ENCODE assay signal across 20 mouse cellular contexts in genomic region chr8:120007178-120007577, GRCm38 (mm10). TPM values are rescaled to one million over a fixed set of nuclear protein-coding genes. Genes with fewer than 3 reads are reported as not detected.
A peak's percentile ranks its signal among the peaks of the same experiment; 100 is the strongest.
DNase-seq lines count a peak whose midpoint lies in the region; ATAC-seq lines count a peak whose summit lies in the region.
"Had no signal": no experiment of that assay in that cellular context is flagged by ENCODE, and none has a peak within 500 bp of the region (broad histone marks: within the 10 kb centered on the region; RNA-seq: fewer than 3 reads in every experiment).

No protein-coding gene starts in this region.

- H3K4me1 ChIP-seq in heart, embryonic 11.5 days (ENCODE audit: control insufficient read depth, insufficient read depth, low read length): peaks cover 16% of the 10 kb centered on the region; the same call in 1 of the 2 replicates
- H3K4me1 ChIP-seq in limb, embryonic 10.5 days: peaks cover 61% of the 10 kb centered on the region
- H3K4me1 ChIP-seq: forebrain, embryonic 15.5 days had no signal

- H3K27me3 ChIP-seq in heart, embryonic 11.5 days (ENCODE audit: control insufficient read depth, insufficient read depth, low read length): peaks cover 9% of the 10 kb centered on the region; the same call in 1 of the 2 replicates
- peaks cover 8% of the 10 kb centered on the region; the same call in 1 of the 2 replicates for H3K27me3 ChIP-seq in limb, embryonic 10.5 days (ENCODE audit: low read depth, poor library complexity, severe bottlenecking)
- H3K27me3 ChIP-seq: forebrain, embryonic 13.5 days; forebrain, embryonic 15.5 days had no signal

- peak; percentile 93 for DNase-seq in heart, adult 11 months
- DNase-seq in heart, adult 8-10 months (ENCODE audit: low spot score): peak; percentile 40
- no peak for DNase-seq in heart, postnatal 14 days
- no peak for DNase-seq in limb, embryonic 10.5 days (ENCODE audit: low spot score)
- DNase-seq in embryo, embryonic 10 days (ENCODE audit: low spot score): no peak
- DNase-seq: adrenal gland, adult 2 months; adrenal gland, postnatal 10 days; adrenal gland, postnatal 25 days; cerebellum, adult 11 months; cerebellum, adult 18-20 months; cerebellum, adult 8-10 months; cerebellum, adult 9-11 months; cerebellum, postnatal 14 days; cerebellum, postnatal 36 days had no signal

- H3K4me3 ChIP-seq in heart, embryonic 11.5 days (ENCODE audit: low read depth, low read length): no peak overlapping the region
- H3K4me3 ChIP-seq in limb, embryonic 10.5 days: no peak overlapping the region
- H3K4me3 ChIP-seq: embryonic facial prominence, embryonic 10.5 days; embryonic facial prominence, embryonic 12.5 days; forebrain, embryonic 13.5 days; forebrain, embryonic 15.5 days had no signal

- H3K27ac ChIP-seq in heart, embryonic 11.5 days (ENCODE audit: low read depth, low read length): no peak overlapping the region
- H3K27ac ChIP-seq in limb, embryonic 10.5 days: peak overlapping the region; percentile 73; the same call in 1 of the 2 replicates
- H3K27ac ChIP-seq: embryonic facial prominence, embryonic 12.5 days; forebrain, embryonic 13.5 days; forebrain, embryonic 15.5 days had no signal

- H3K36me3 ChIP-seq in heart, embryonic 11.5 days (ENCODE audit: control insufficient read depth, insufficient read depth, low read length): no peaks in the 10 kb centered on the region
- H3K36me3 ChIP-seq in limb, embryonic 10.5 days: no peaks in the 10 kb centered on the region
- H3K36me3 ChIP-seq: embryonic facial prominence, embryonic 10.5 days; embryonic facial prominence, embryonic 12.5 days; forebrain, embryonic 15.5 days had no signal

- intact Hi-C loops in heart, postnatal 14 days (cut with DNase I): no loop called here

- 70% methylated on average over 9 of the region's 9 CpGs for WGBS in heart, embryonic 11.5 days (ENCODE audit: insufficient replicate concordance)
- WGBS in limb, embryonic 10.5 days: 82% methylated on average over 9 of the region's 9 CpGs

- no peak overlapping the region for H3K9ac ChIP-seq in heart, embryonic 11.5 days (ENCODE audit: low read depth, low read length)
- H3K9ac ChIP-seq: embryonic facial prominence, embryonic 12.5 days; forebrain, embryonic 13.5 days; forebrain, embryonic 15.5 days had no signal

- ATAC-seq in heart, embryonic 11.5 days (replicated peaks; ENCODE audit: insufficient number of reproducible peaks, low FRiP score, low TSS enrichment): no peak
- ATAC-seq: forebrain, embryonic 13.5 days; forebrain, embryonic 15.5 days had no signal

- H3K9me3 ChIP-seq in heart, embryonic 11.5 days (replicated peaks; ENCODE audit: control insufficient read depth, low read length): no peaks in the 10 kb centered on the region
- no peaks in the 10 kb centered on the region for H3K9me3 ChIP-seq in limb, embryonic 10.5 days (replicated peaks)
- H3K9me3 ChIP-seq: embryonic facial prominence, embryonic 10.5 days; embryonic facial prominence, embryonic 12.5 days; forebrain, embryonic 13.5 days; forebrain, embryonic 15.5 days had no signal

- no peak overlapping the region for H3K4me2 ChIP-seq in heart, embryonic 11.5 days
- H3K4me2 ChIP-seq: embryonic facial prominence, embryonic 12.5 days; forebrain, embryonic 15.5 days had no signal

RNA-seq across cellular contexts. Expression of gene Crispld2, which starts 14.9 kb away (rescaled TPM):
- 1.7 and 2.8 TPM in 2 replicates for polyA plus RNA-seq in heart, embryonic 11.5 days (2014; fragmentation: Nextera tagmentation; extraction: Ambion mirVana)
- total RNA-seq in heart, adult 8-10 months (2022): 10 to 100 TPM; 20.9 to 28.7 (median 27.4) TPM
- 10 to 100 TPM; 16.9 to 17.6 TPM for total RNA-seq in heart, postnatal 14 days (2021)
- polyA plus RNA-seq in limb, embryonic 10.5 days (2016; fragmentation: Nextera tagmentation; extraction: Ambion mirVana): 5.0 and 6.1 TPM in 2 replicates
- total RNA-seq: common myeloid progenitor, adult 5-6 weeks had no signal

Comparison
In these comparisons a context has a peak if more than half of its experiments do, and no peak if none do; other contexts are left out.
1. DNase-seq: peak in heart, adult 11 months (single experiment) and heart, adult 8-10 months (single experiment); none in heart, postnatal 14 days (0 of 2), limb, embryonic 10.5 days (single experiment) and embryo, embryonic 10 days (single experiment).